Mouse (Mus musculus) heart, adult 11 months (tissue): ENCODE measurements at regions not wholly inside any gene's neighbourhood (a gene's known extent, or its start where the extent isn't known, plus 50 kb on each side); places are given as distances from the start of the nearest gene placed in this dataset.

Source experiments
- DNase-seq: peaks from one replicate; pipeline ENCODE4 v3.0.0; 2022

GRCm38 (mm10) chr14:55168336-55168909 lies 51.7 kb upstream of the Jph4 start:
- DNase-seq = no peak

- no peak for DNase-seq
Measured at GRCm38 (mm10) chr14:55169021-55169855, 52.5 kb upstream of the Jph4 start.

- peak; percentile 86 for DNase-seq
Measured at GRCm38 (mm10) chr14:55169856-55170117, 52.0 kb upstream of the Dhrs2 start.

GRCm38 (mm10) chr14:55171311-55172049 lies 50.3 kb upstream of the Dhrs2 start:
- no peak for DNase-seq
